Mouse (Mus musculus) E14TG2a.4 (cell line): ENCODE measurements around the gene Cyp2g1.
"Not testable (repeated sequence)": the region's sequence is repeated elsewhere in the genome, so short reads cannot be mapped to it uniquely, and the experiment has no call there.

ENCODE experiments used
- H3K27me3 ChIP-seq: 2 replicates; pipeline ENCODE4 v1.6.1; 2014; ENCODE audit warnings: low read length, control low read depth; ENCODE audit not compliant: insufficient read depth
- H3K36me3 ChIP-seq: 2 replicates; pipeline ENCODE4 v1.6.1; 2014; ENCODE audit warnings: low read length, control low read depth; ENCODE audit not compliant: insufficient read depth
- H3K4me1 ChIP-seq: replicated peaks from 2 replicates; pipeline ENCODE4 v1.6.1; 2014; ENCODE audit warnings: low read depth, low read length, control low read depth
- H3K4me3 ChIP-seq: replicated peaks from 2 replicates; pipeline ENCODE4 v1.5.1; 2014; ENCODE audit warnings: mild to moderate bottlenecking, low read length
- H3K9me3 ChIP-seq: 2 replicates; pipeline ENCODE4 v1.6.1; 2014; ENCODE audit warnings: low read length, control low read depth
- CTCF ChIP-seq: conservative IDR thresholded peaks from 2 replicates; pipeline ENCODE4 v1.5.1; 2014; ENCODE audit warnings: low read length
- NANOG ChIP-seq: IDR thresholded peaks from 2 replicates; pipeline ENCODE4 v1.6.1; 2014; ENCODE audit warnings: borderline replicate concordance, low read length, mixed read lengths
- POU5F1 ChIP-seq: IDR thresholded peaks from 2 replicates; pipeline ENCODE4 v1.6.1; 2014; ENCODE audit warnings: low read length, borderline replicate concordance

Gene Cyp2g1

DNA sequence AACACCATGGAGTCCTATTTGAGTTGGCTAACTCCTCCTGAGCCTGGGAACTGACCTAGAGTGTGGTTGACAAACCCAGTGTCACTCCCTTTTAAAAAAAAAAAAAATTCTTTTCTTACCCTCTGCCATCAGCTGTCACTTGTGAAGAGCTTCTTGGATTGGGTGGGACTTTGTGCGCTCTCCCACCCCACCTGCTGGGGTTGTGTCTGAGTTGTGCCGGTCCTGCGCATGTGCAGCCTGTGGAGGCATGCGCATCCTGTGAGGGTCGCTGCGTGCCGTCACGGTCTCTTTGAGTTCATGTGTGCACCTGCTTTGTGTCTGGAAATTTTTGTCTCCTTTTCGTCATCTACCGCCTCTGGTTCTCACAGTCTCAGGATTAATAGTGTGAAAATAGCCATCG is 28.2 kb upstream of the Cyp2g1 start:
- Histone ChIP-seq H3K36me3 (no peaks in the 10 kb centered on the region; the same call in 1 of the 2 replicates), H3K9me3 (peaks cover 33% of the 10 kb centered on the region), H3K27me3 (no peaks in the 10 kb centered on the region), H3K4me1 (peaks cover 31% of the 10 kb centered on the region), H3K4me3 (no peak overlapping the region)
- TF ChIP-seq CTCF (no peak), POU5F1 (no peak), NANOG (no peak)

DNA sequence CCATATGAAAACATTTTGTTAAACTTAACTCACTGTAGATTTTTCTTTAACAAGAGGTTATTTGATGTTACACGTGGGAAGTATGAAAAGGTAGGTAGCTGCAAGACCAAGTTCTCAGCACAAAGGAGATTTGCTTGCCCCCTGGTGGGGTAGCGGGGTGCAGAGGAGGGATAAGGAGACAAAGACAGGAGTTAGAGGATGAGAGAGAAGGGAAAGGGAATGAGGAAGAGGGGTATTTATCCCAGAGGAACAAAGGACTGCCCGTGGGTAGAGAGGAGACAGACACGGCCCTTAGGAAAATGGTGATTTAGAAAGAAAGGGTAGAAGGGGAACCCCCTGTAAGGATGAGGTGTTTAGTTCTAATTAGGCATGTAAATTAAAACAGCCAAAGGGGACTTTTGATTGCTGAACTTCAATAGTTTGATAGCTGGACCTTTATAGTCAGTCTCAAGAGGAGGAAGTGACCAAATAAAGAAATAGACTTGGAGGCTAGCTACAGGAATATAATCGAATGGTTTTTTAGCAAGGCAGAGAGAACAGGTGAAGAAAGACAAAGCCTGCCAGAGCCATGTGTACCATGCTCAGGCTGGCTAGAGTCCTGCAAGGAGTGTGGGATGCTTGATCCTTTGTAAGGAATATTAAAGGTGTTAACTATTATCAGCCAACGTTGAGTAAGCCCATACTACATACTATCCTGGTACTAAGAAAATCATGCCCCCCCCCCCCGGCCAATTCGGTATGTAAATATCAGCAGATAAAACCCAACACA is 27.5 kb upstream of the Cyp2g1 start:
- H3K36me3 ChIP-seq: no peaks in the 10 kb centered on the region; the same call in 1 of the 2 replicates
- H3K9me3 ChIP-seq: peaks cover 33% of the 10 kb centered on the region
- H3K4me1 ChIP-seq: peaks cover 34% of the 10 kb centered on the region
- no peak for TF ChIP-seq CTCF
- TF ChIP-seq POU5F1: no peak
- TF ChIP-seq NANOG: no peak
- no peak overlapping the region for H3K4me3 ChIP-seq
- no peaks in the 10 kb centered on the region for H3K27me3 ChIP-seq

DNA sequence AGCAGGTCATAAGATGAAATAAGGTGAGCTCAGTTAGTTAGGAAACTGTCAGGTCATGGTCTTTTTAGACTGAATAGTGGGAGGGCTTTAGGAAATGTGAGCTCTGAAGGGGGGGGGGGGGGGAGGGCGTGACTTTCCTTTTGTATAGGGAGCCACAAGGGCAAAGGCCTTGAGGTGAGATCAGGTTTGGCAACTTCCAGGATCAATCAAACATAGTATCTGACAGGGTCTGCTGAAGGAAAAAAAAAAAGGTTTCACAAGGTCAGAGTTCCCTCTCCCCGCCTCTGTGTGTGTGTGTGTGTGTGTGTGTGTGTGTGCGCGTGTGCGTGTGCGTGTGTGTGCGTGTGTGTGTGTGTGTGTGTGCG is 26.9 kb upstream of the Cyp2g1 start:
- H3K9me3 ChIP-seq: peaks cover 33% of the 10 kb centered on the region
- H3K4me3 ChIP-seq: no peak overlapping the region
- TF ChIP-seq POU5F1: no peak
- TF ChIP-seq NANOG: no peak
- no peak for TF ChIP-seq CTCF
- H3K4me1 ChIP-seq: peaks cover 40% of the 10 kb centered on the region
- no peaks in the 10 kb centered on the region for H3K27me3 ChIP-seq
- H3K36me3 ChIP-seq: no peaks in the 10 kb centered on the region; the same call in 1 of the 2 replicates

DNA sequence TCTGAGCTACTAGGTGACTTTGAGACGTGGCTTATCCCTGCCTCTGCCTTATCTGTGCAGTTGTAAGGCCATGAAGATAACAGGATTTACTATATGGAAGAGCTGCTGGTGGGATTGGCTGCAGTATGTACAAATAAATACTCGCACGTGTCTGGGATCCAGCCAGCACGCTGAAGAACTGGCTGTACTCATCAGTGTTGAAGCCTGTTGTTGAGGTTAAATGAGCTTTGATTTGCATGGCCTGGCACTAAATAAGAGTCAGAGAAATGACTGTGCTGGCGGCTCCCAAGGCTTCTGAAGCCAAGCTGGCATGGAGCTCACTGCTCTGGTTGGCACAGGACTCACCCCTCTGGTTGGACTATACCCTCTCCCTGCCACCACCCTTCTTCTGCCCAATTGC is 25.5 kb upstream of the Cyp2g1 start:
- H3K4me3 ChIP-seq: 0 out of 2 replicates have a peak overlapping the region, but pooled peaks have one; percentile 10
- H3K36me3 ChIP-seq: no peaks in the 10 kb centered on the region; the same call in 1 of the 2 replicates
- no peaks in the 10 kb centered on the region for H3K27me3 ChIP-seq
- H3K9me3 ChIP-seq: peaks cover 29% of the 10 kb centered on the region
- TF ChIP-seq NANOG (no peak), POU5F1 (no peak), CTCF (no peak)
- H3K4me1 ChIP-seq: peaks cover 50% of the 10 kb centered on the region

DNA sequence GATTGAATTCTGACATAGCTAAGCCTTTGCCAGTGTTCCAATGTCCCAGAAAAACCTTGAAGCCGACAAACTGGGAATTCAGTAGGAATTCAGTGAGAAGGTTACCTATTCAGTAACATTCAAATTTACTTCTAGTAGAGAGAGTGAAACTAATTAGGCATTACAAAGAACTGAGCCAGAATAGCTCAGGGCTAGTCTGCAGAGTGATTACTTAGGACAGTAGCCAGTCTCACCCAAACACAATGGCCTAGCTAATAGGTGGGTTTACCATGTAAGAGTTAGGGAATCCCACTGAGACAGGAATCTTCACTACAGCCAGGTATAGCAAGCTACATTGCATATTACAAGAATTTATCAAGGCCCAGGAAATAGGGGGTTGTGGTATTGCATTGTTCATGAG is 22.7 kb upstream of the Cyp2g1 start:
- Histone ChIP-seq H3K9me3 (peaks cover 31% of the 10 kb centered on the region), H3K4me1 (peaks cover 56% of the 10 kb centered on the region)
- peak; percentile 69; the same call in 1 of the 2 replicates for TF ChIP-seq NANOG
- H3K27me3 ChIP-seq, H3K36me3 ChIP-seq, H3K4me3 ChIP-seq: not testable (repeated sequence)

DNA sequence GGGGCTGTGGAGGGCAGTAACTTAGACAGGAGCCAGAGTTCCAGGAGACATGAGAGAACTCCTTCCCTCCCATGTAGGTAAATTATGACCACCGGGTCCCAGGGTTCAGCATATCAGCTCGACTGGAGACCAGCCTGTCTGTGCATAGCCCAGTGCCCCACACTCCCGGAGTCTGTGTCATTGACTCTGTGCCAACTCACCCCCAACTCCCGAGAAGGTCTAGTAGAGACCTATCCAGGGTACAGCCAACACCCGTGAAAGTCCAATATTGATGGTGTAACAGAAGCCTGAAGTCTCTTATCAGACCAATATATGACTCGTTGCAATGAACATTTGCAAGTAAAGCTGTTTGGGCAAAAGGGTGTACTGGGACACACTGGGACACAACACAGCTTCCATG is 18.7 kb upstream of the Cyp2g1 start:
- peaks cover 27% of the 10 kb centered on the region; the same call in 1 of the 2 replicates for H3K9me3 ChIP-seq
- no peaks in the 10 kb centered on the region for H3K27me3 ChIP-seq
- no peak overlapping the region for H3K4me3 ChIP-seq
- TF ChIP-seq CTCF (no peak), NANOG (no peak), POU5F1 (no peak)
- H3K4me1 ChIP-seq: peaks cover 36% of the 10 kb centered on the region
- no peaks in the 10 kb centered on the region for H3K36me3 ChIP-seq

DNA sequence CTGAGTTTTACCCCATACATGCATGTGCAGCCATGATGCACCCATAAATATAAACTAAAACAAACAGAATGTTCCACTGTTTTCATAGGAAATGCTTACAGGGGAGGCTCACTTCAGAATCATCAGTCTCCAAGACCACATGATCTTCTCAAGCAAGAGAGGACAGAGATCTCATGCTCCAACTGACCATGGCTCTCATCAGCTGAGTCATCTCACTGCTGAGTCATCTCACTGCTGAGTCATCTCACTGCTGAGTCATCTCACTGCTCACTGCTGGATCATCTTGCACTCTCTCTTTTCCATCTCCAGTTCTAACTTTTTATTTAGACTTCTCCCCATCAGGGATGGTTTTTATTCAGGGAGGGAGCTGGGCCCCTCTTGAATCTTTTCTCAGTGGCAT is 8.6 kb upstream of the Cyp2g1 start:
- Histone ChIP-seq H3K4me1 (no peaks in the 10 kb centered on the region), H3K27me3 (no peaks in the 10 kb centered on the region), H3K9me3 (peaks cover 14% of the 10 kb centered on the region), H3K36me3 (no peaks in the 10 kb centered on the region), H3K4me3 (no peak overlapping the region)
- no peak for TF ChIP-seq POU5F1
- no peak for TF ChIP-seq CTCF

DNA sequence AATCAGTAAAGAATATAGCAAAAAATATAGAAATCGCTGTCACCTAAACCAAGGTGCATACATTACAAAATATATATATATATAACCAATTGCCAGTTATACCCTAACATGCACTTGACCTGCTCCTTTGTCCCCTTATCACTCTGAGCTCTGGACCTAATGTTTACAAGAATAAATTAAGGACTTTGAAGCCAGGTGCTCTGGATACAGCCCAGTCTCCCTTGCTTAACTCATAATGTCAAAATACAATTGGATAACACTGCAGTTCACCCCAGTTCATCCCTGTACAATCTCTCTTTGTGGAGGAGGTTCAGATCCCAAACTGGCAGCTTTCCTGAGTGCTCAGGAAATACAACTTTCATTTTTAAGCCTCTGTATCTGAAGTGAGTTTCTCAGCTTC is 7.7 kb upstream of the Cyp2g1 start:
- Histone ChIP-seq H3K27me3 (no peaks in the 10 kb centered on the region), H3K4me1 (no peaks in the 10 kb centered on the region), H3K36me3 (no peaks in the 10 kb centered on the region), H3K4me3 (no peak overlapping the region), H3K9me3 (peaks cover 14% of the 10 kb centered on the region)
- TF ChIP-seq POU5F1 (no peak), CTCF (no peak), NANOG (no peak)

DNA sequence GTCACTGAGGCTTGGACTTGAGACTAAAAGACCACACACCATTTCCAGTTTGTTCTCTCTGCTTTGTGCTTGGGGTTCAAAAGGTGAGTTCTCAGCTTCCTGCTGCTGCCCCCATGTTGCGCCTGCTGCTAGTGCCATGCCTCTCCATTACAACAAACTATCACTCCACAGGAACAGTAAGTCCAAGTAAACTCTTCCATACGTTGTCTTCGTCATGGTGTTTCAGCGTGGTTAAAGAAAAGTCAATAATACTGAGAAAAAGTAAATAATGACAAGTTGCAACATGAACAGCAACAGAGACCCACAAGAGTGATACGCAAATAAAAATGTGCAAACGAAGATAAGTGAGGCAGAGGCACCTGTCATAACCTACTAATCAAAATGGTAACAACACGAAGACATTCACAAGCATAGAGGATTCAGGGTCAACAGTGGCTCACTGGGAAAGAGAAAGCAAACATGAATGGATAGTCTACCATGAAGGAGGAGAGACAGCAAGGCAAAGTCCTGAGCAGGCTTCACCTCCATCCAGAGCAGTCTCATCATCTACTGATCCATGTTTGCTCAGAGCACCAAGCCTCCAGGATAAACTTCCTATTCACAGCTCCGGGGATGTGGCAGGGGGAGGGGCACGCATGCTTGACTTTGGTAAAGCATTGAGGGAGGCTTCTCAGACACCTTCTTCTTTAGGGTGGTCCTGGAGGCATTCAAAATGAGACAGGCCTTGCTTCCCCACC is 23.0 kb downstream of the Cyp2g1 start:
- not testable (repeated sequence) for H3K9me3 ChIP-seq, H3K27me3 ChIP-seq, H3K4me1 ChIP-seq, H3K36me3 ChIP-seq, H3K4me3 ChIP-seq

DNA sequence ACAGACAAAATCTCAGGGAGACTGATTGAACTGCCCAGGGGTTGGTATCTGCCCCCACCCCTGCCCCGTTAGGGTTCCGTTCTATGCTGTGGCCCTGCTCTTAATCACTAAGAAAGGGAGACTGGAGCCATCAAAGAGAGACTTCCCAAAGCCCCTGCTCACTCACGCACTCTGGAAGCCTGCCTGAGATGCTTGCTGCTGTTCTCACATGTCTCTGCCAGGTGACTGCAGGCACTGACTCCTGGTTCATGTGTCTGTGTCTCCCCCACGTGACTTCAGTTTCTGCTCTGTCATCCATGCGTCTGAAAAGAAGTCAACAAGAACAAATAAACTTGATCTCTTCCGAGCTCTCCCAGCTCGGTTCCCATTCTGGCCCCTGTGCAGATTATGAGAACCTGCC is 24.0 kb downstream of the Cyp2g1 start:
- H3K9me3 ChIP-seq, H3K4me1 ChIP-seq, H3K27me3 ChIP-seq, H3K4me3 ChIP-seq, H3K36me3 ChIP-seq: not testable (repeated sequence)

DNA sequence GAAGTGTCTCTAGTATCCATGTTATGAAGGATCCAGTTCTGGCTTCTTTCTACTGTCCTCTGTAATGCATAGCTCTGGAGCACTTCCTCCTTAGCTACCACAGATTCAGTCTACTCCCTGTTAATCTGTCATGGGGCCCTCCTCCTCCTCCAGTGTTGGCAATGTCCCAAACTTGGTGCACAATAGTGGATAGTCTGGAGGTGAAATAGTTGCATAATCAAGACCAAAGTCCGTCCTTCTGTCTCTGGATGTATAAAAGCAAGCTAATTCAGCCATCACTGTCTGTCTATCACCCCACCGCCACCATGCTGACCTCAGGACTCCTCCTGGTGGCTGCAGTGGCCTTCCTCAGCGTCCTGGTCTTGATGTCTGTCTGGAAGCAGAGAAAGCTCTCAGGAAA is 26.4 kb downstream of the Cyp2g1 start, which contains the start of gene Cyp2a5:
Gene Cyp2a5, plus strand, starts transcription at position 247 of the 400 bp plus-strand sequence.
- H3K36me3 ChIP-seq, H3K4me1 ChIP-seq, H3K4me3 ChIP-seq, H3K27me3 ChIP-seq, H3K9me3 ChIP-seq: not testable (repeated sequence)

DNA sequence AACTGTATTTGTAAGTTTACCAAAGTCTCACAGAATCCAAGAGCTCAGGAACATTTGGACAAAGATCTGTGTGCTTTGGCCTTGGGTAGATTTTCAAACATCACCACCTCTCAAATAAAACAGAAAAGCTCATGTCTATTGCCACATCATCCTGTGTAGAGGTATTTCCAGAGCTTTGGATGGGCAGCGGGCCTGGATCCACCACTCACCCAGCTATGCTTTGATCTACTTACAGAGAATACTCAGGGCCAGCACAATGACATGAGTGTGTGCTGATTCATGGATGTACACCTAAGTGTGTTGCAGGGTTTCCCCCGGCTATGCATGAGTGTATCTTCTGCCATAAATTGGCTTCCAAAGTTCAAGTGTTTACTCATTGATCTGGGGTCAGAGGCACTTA is 34.7 kb downstream of the Cyp2g1 start:
- not testable (repeated sequence) for H3K36me3 ChIP-seq, H3K4me1 ChIP-seq, H3K4me3 ChIP-seq

More for the DNA sequence above, 34.7 kb downstream of the Cyp2g1 start:
- not testable (repeated sequence) for H3K9me3 ChIP-seq, H3K27me3 ChIP-seq
